ENCODE assay signal across 9 mouse cellular contexts in genomic region chr9:106475046-106475445, GRCm38 (mm10). TPM values are rescaled to one million over a fixed set of nuclear protein-coding genes. Genes with fewer than 3 reads are reported as not detected.
A peak's percentile ranks its signal among the peaks of the same experiment; 100 is the strongest.
DNase-seq lines count a peak whose midpoint lies in the region; ATAC-seq and TF ChIP-seq lines count a peak whose summit lies in the region.
"Had no signal": no experiment of that assay in that cellular context is flagged by ENCODE, and none has a peak within 500 bp of the region (broad histone marks: within the 10 kb centered on the region; RNA-seq: fewer than 3 reads in every experiment).

No protein-coding gene starts in this region.

- H3K9me3 ChIP-seq in CH12.LX (replicated peaks; ENCODE audit: low read length): no peaks in the 10 kb centered on the region
- H3K9me3 ChIP-seq in lung, embryonic 14.5 days (ENCODE audit: low read depth, low read length): no peaks in the 10 kb centered on the region

- peak overlapping the region; percentile 61 for H3K9ac ChIP-seq in CH12.LX (ENCODE audit: insufficient read depth, low read depth)
- H3K9ac ChIP-seq in lung, embryonic 14.5 days: peak overlapping the region; percentile 16

- in situ Hi-C loops in CH12.LX (cut with MboI; ENCODE audit: low pct_ligation_motif_present, low pct_unique_long_range_greater_than_20kb, low sequenced_read_pairs): loop anchor here (5.0 kb wide), 1 partner anchor 38 kb away; the partner anchor contains the start of gene Acy1

- peak overlapping the region; percentile 54 to 77 (median 66) for H3K4me3 ChIP-seq in CH12.LX (replicated peaks in 1 of 3; ENCODE audit: low read depth in 2 of 3, low read length in 2 of 3, poor library complexity in 1 of 3)
- H3K4me3 ChIP-seq in lung, embryonic 14.5 days (ENCODE audit: low read depth, low read length): no peak overlapping the region

- H3K36me3 ChIP-seq in CH12.LX (replicated peaks in 1 of 2; ENCODE audit: control insufficient read depth in 1 of 2, insufficient read depth in 1 of 2, low read length in 1 of 2): peaks cover 9 to 51% of the 10 kb centered on the region in 2 experiments
- H3K36me3 ChIP-seq in lung, embryonic 14.5 days (ENCODE audit: insufficient read depth): no peaks in the 10 kb centered on the region

- H3K27ac ChIP-seq in CH12.LX (ENCODE audit: insufficient read depth, low read depth): no peak overlapping the region
- H3K27ac ChIP-seq in lung, embryonic 14.5 days (ENCODE audit: low read depth): no peak overlapping the region

- dilution Hi-C loops in CH12.LX (cut with MboI; ENCODE audit: extremely low pct_ligation_motif_present, extremely low pct_unique_long_range_greater_than_20kb, low sequenced_read_pairs): no loop called here

- H3K79me2 ChIP-seq in CH12.LX (replicated peaks; ENCODE audit: control insufficient read depth, extremely low read depth, insufficient read depth, poor library complexity, severe bottlenecking): peaks cover 26% of the 10 kb centered on the region

- peak overlapping the region; percentile 90 for H3K4me2 ChIP-seq in CH12.LX (ENCODE audit: insufficient read depth, low read depth, poor library complexity, severe bottlenecking)
- H3K4me2 ChIP-seq in lung, embryonic 14.5 days: peak overlapping the region; percentile 29

- no peak for TF ChIP-seq CTCF in CH12.LX (conservative IDR thresholded peaks at IDR 0.05 in 1 of 2, IDR thresholded peaks at IDR 0.05 in 1 of 2; ENCODE audit: low read depth in 2 of 2, low read length in 2 of 2)
- no peak for TF ChIP-seq CTCF in lung, embryonic 14.5 days (IDR thresholded peaks at IDR 0.05; ENCODE audit: low read depth)

- no peak for TF ChIP-seq EP300 in CH12.LX (IDR thresholded peaks at IDR 0.05; ENCODE audit: low read length)

- 65% methylated on average over 7 of the region's 7 CpGs for WGBS in lung, embryonic 14.5 days

- no peaks in the 10 kb centered on the region for H3K27me3 ChIP-seq in CH12.LX (replicated peaks)
- H3K27me3 ChIP-seq in lung, embryonic 14.5 days (ENCODE audit: insufficient read depth, low read length): no peaks in the 10 kb centered on the region

- TF ChIP-seq RAD21 in CH12.LX (IDR thresholded peaks at IDR 0.05; ENCODE audit: low read depth, low read length): no peak

- no peak for TF ChIP-seq POLR2A in CH12.LX (IDR thresholded peaks at IDR 0.05; ENCODE audit: low read depth, low read length)

- H3K4me1 ChIP-seq in CH12.LX (ENCODE audit: control insufficient read depth in 1 of 2, insufficient read depth in 2 of 2): peaks cover 6 to 56% of the 10 kb centered on the region in 2 experiments
- peaks cover 15% of the 10 kb centered on the region for H3K4me1 ChIP-seq in lung, embryonic 14.5 days (ENCODE audit: insufficient read depth)

- DNase-seq in left cerebral cortex, adult 18-20 months (ENCODE audit: low spot score in 2 of 2): peak; percentile 1 to 2
- DNase-seq in left cerebral cortex, adult 11 months (ENCODE audit: low spot score): no peak
- DNase-seq in CH12.LX (ENCODE audit: extremely low read depth) (peak; percentile 20), adipocyte (ENCODE audit: low spot score) (peak; percentile 34)
- peak; percentile 44 for DNase-seq in gastrocnemius, postnatal 25 days
- no peak for DNase-seq in lung, embryonic 14.5 days

- ATAC-seq in lung, embryonic 14.5 days (ENCODE audit: insufficient read depth): no peak
- no peak for ATAC-seq in monocyte, adult 5-6 weeks (replicated peaks; ENCODE audit: insufficient number of reproducible peaks, low FRiP score, low TSS enrichment, poor library complexity, severe bottlenecking)
- no peak for ATAC-seq in megakaryocyte-erythroid progenitor cell, adult 5-6 weeks (replicated peaks; ENCODE audit: low FRiP score, low TSS enrichment, poor library complexity, severe bottlenecking)

TF ChIP-seq in CH12.LX, 34 proteins besides CTCF, POLR2A, EP300 and RAD21:
- no peak for TF ChIP-seq ZNF384 (IDR thresholded peaks at IDR 0.05; ENCODE audit: low read depth, low read length)
- TF ChIP-seq SIN3A (IDR thresholded peaks at IDR 0.05; ENCODE audit: low read length): peak; percentile 37; the same call in 1 of the 2 replicates

RNA-seq across cellular contexts. Expression of gene Rrp9, which starts 0.7 kb away (rescaled TPM):
- total RNA-seq in left cerebral cortex, adult 18-20 months (2021): 10 to 100 TPM; 29.3 to 38.7 TPM
- 120 and 167 TPM in 2 replicates for total RNA-seq in CH12.LX (2012; rRNA removed)
- 130 and 137 TPM in 2 replicates for total RNA-seq in CH12.LX (2014; rRNA removed)
- polyA plus RNA-seq in CH12.LX (2012; ENCODE audit: insufficient read length, low read depth): 326 and 339 TPM in 2 replicates
- 10 to 100 TPM; 17.1 to 18.7 TPM for total RNA-seq in gastrocnemius, postnatal 25 days (2021)
- 45.2 and 52.7 TPM in 2 replicates for polyA plus RNA-seq in lung, embryonic 14.5 days (2014; fragmentation: Nextera tagmentation; extraction: Ambion mirVana)
- total RNA-seq in monocyte, adult 5-6 weeks (2017): 27.1 to 41.0 TPM (median 35.1 TPM) in 3 replicates
- total RNA-seq in megakaryocyte-erythroid progenitor cell, adult 5-6 weeks (2014; fragmentation: Nextera tagmentation): 57.3 and 80.8 TPM in 2 replicates
- total RNA-seq in megakaryocyte-erythroid progenitor cell, adult 5-6 weeks (2017): 80.0 and 82.4 TPM in 2 replicates

RNA-seq across cellular contexts. Expression of gene Parp3, which starts 1.7 kb away (rescaled TPM):
- total RNA-seq in left cerebral cortex, adult 18-20 months (2021): 1 to 10 TPM; 5.2 to 5.5 TPM
- total RNA-seq in CH12.LX (2012; rRNA removed): 12.3 and 12.9 TPM in 2 replicates
- total RNA-seq in CH12.LX (2014; rRNA removed): 10.3 and 11.1 TPM in 2 replicates
- 24.6 and 36.6 TPM in 2 replicates for polyA plus RNA-seq in CH12.LX (2012; ENCODE audit: insufficient read length, low read depth)
- 10 to 100 TPM; 54.3 to 90.0 TPM for total RNA-seq in gastrocnemius, postnatal 25 days (2021)
- 1.6 and 2.4 TPM in 2 replicates for polyA plus RNA-seq in lung, embryonic 14.5 days (2014; fragmentation: Nextera tagmentation; extraction: Ambion mirVana)
- 40.5 to 57.0 TPM (median 45.9 TPM) in 3 replicates for total RNA-seq in monocyte, adult 5-6 weeks (2017)
- total RNA-seq in megakaryocyte-erythroid progenitor cell, adult 5-6 weeks (2014; fragmentation: Nextera tagmentation): 2.2 and 2.5 TPM in 2 replicates
- total RNA-seq in megakaryocyte-erythroid progenitor cell, adult 5-6 weeks (2017): 2.0 and 4.2 TPM in 2 replicates

RNA-seq across cellular contexts. Expression of gene Gpr62, which starts 9.3 kb away (rescaled TPM):
- 1 to 10 TPM; 9.0 to 9.6 TPM for total RNA-seq in left cerebral cortex, adult 18-20 months (2021)
- total RNA-seq in CH12.LX (2012; rRNA removed) (0.04 TPM in 1 of 2 replicates, not detected in the other), CH12.LX (2014; rRNA removed) (not detected in 2 replicates)
- polyA plus RNA-seq in CH12.LX (2012; ENCODE audit: insufficient read length, low read depth): 0.11 and 0.20 TPM in 2 replicates
- total RNA-seq in gastrocnemius, postnatal 25 days (2021): under 1 TPM in 1 of 2 experiments, not detected in 1; 0.18 TPM
- 0.26 and 0.34 TPM in 2 replicates for polyA plus RNA-seq in lung, embryonic 14.5 days (2014; fragmentation: Nextera tagmentation; extraction: Ambion mirVana)
- 0.48 TPM in 1 of 3 replicates, not detected in the others for total RNA-seq in monocyte, adult 5-6 weeks (2017)
- not detected in 2 replicates for total RNA-seq in megakaryocyte-erythroid progenitor cell, adult 5-6 weeks (2014; fragmentation: Nextera tagmentation)
- not detected in 2 replicates for total RNA-seq in megakaryocyte-erythroid progenitor cell, adult 5-6 weeks (2017)

RNA-seq across cellular contexts. Expression of gene Pcbp4, which starts 22.0 kb away (rescaled TPM):
- total RNA-seq in left cerebral cortex, adult 18-20 months (2021): 100 to 1,000 TPM; 207 to 212 TPM
- total RNA-seq in CH12.LX (2012; rRNA removed) (41.3 and 44.1 TPM in 2 replicates), CH12.LX (2014; rRNA removed) (34.5 and 44.0 TPM in 2 replicates)
- polyA plus RNA-seq in CH12.LX (2012; ENCODE audit: insufficient read length, low read depth): 51.9 and 54.2 TPM in 2 replicates
- 10 to 100 TPM; 54.6 to 59.7 TPM for total RNA-seq in gastrocnemius, postnatal 25 days (2021)
- polyA plus RNA-seq in lung, embryonic 14.5 days (2014; fragmentation: Nextera tagmentation; extraction: Ambion mirVana): 95.9 and 109 TPM in 2 replicates
- 1.2 to 9.7 TPM (median 2.7 TPM) in 3 replicates for total RNA-seq in monocyte, adult 5-6 weeks (2017)
- total RNA-seq in megakaryocyte-erythroid progenitor cell, adult 5-6 weeks (2014; fragmentation: Nextera tagmentation): 0.40 and 6.6 TPM in 2 replicates
- total RNA-seq in megakaryocyte-erythroid progenitor cell, adult 5-6 weeks (2017): 0.30 and 0.89 TPM in 2 replicates

RNA-seq across cellular contexts. Expression of gene Iqcf1, which starts 24.7 kb away (rescaled TPM):
- total RNA-seq in left cerebral cortex, adult 18-20 months (2021): not detected
- total RNA-seq in CH12.LX (2012; rRNA removed) (not detected in 2 replicates), CH12.LX (2014; rRNA removed) (not detected in 2 replicates)
- polyA plus RNA-seq in CH12.LX (2012; ENCODE audit: insufficient read length, low read depth): not detected in 2 replicates
- total RNA-seq in gastrocnemius, postnatal 25 days (2021): not detected
- not detected in 2 replicates for polyA plus RNA-seq in lung, embryonic 14.5 days (2014; fragmentation: Nextera tagmentation; extraction: Ambion mirVana)
- not detected in 3 replicates for total RNA-seq in monocyte, adult 5-6 weeks (2017)
- not detected in 2 replicates for total RNA-seq in megakaryocyte-erythroid progenitor cell, adult 5-6 weeks (2014; fragmentation: Nextera tagmentation)
- total RNA-seq in megakaryocyte-erythroid progenitor cell, adult 5-6 weeks (2017): not detected in 2 replicates
- total RNA-seq: layer of hippocampus, postnatal 25 days had no signal

Comparison
In these comparisons a context has a peak if more than half of its experiments do, and no peak if none do; other contexts are left out.
1. DNase-seq: peak in left cerebral cortex, adult 18-20 months (2 of 2), CH12.LX (single experiment), adipocyte (single experiment) and gastrocnemius, postnatal 25 days (single experiment); none in left cerebral cortex, adult 11 months (single experiment) and lung, embryonic 14.5 days (single experiment).